Mouse (Mus musculus) neutrophil, adult 5-6 weeks (primary cell): ENCODE data around the gene Iqcd. TPM values are rescaled to one million over a fixed set of nuclear protein-coding genes. Genes with fewer than 3 reads are reported as not detected.

ENCODE experiments used
- ATAC-seq: fragments of 151-379, 151-347 bp; 2 replicates; pipeline ENCODE4 v1.8.0; 2017; ENCODE audit warnings: mild to moderate bottlenecking, moderate TSS enrichment; ENCODE audit not compliant: insufficient number of reproducible peaks, poor library complexity, low FRiP score, severe bottlenecking; ENCODE audit errors: extremely low read depth
- total RNA-seq: library from RNA; stranded (forward); fragments of 200-1000 nt; gene quantifications from 2 replicates; pipeline ENCODE4 v1.2.3, GENCODE M21; 2017

Iqcd gene
- total RNA-seq, 1 experiment from 2014 or later: 0.47 TPM

DNA sequence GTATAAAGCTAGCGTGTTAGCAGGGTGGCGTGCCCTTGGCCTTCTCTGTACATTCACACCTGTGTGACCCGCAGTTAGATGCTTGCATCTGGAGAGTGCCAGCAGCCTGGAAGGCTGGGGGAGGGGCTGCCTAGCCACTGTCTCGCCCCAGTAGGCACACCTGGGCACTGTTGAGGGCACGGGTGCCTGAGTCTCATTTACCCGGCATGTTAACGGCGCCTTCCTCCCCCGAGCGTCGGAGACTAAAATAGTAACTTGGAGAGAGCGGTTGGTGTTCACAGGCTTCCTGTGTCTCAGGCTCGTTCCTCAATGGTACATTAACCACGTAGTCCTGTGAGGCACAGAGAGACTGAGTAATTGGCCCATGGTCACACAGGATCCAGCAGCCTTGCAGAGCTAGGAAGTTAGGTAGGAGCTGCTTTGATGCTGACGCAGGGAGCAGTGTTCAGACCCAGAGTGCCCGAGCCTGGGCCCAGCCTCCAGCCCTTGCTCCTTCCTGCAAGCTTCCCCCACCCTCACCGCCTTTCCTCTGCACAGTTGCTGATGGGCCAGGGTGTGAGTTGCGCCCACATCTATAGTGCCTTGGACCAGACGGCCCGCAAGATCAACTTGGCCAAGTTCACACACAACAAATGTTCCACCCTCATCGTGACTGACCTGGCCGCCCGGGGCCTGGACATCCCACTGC, 32.4 kb downstream of the Iqcd start:
- peak; percentile 42 for ATAC-seq

- ATAC-seq: no peak
Measured at GRCm38 (mm10) chr5:120621846-120622197, 33.0 kb downstream of the Iqcd start.

DNA sequence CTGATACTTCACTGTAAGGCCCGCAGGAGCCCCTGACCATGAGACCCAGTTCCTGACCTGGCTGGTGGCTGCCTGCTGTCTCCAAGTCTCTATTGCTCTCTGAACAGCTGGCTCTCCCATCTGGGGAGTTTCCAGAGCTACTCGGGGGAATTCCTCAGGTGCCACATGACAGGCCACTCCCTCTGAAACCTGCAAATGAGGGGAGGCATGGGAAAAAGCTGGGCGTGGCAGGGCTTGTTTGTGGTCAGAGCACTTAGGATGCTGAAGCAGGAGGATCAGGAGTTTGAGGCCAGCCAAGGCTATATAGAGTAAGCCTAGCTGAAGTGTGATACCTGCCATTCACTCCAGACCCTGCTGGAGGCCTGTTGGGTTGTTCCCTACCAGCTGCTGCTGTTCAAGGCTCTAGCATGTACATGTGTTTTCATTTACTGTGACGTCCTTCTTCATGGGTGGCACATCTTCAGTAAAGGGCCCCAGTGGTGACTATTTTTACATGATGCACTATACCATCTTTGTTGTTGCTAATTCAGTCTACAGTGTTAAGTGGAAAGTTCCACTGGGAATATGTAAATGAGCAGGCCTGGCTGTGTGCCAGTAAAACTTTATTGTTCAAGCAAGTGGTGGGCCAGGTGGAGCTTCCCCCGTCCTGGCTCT, 33.5 kb downstream of the Iqcd start:
- ATAC-seq: peak; percentile 3; the same call in 1 of the 2 replicates

- no peak for ATAC-seq
Measured at GRCm38 (mm10) chr5:120624427-120624826, 35.6 kb downstream of the Iqcd start.

DNA sequence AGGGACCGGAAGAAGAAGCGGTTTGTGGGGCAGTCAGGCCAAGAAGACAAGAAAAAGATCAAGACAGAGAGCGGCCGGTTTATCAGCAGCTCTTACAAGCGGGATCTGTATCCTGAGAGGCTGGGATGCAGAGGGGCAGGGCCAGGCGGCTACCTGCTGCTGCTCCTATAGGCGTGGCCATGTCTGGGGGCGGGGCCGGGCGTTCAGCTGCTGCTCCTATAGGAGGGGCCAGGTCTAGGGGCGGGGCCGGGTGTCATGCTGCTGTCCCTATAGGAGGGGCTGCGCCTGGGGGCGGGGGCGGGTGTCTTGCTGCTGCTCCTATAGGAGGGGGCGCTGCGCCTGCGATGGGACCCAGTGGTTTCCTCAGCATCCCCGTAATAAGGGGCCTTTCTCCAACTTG, 37.6 kb downstream of the Iqcd start:
- ATAC-seq: no peak

DNA sequence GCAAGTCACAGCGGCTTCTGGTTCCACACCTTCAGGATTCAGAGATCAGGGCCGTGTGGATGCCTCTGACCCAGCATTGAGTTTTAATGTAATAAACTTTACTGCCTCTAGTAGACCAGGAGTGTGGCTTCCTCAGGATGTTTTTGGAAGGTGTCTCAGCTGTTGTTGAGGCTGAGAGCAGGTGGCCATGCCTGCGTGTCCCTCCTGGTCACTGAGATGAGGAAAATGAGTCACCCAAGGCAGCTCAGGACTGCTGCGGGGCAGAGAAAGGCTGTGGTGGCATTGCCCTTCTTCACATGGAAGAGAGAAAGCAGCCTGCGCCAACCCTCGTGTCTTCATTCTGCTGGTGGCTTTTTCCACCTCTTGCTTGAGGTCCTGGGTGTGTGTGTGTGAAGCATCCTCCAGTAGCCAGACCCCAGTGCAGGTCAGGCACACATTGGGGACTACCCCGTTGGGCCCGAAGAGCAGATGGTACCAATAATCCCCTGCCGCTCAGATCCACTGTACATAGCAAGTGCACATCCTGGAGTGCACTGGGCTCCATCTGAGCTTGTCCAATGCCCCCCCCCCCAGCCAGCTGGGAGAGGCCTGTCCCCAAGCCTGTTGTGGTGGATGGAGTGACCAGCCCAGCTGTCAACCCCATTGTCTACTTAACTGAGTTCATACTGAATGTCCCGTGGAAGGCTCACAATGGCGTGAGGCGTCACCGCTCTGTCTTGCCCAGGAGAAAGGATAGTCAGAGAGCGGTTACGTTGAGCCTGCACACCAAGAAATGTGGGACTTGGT, 38.9 kb downstream of the Iqcd start:
- ATAC-seq: no peak

DNA sequence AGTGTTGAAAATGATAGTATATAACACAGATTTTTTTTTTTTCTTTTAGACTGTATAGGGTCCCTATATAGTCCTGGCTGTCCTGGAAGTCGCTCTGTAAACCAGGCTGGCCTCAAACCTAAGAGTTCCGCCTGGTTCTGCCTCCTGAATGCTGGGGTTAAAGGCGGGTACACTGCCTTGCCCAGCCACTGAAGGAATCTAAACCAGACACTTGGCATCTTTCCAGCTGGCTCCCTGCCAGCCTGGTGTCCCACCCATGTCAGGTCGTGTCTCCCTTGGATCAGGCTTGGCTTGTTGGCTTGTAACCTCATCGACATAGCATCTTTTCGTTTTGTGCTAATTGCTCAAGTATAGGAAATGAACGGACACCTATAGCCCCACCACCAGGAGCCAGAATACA, 39.8 kb downstream of the Iqcd start:
- no peak for ATAC-seq

DNA sequence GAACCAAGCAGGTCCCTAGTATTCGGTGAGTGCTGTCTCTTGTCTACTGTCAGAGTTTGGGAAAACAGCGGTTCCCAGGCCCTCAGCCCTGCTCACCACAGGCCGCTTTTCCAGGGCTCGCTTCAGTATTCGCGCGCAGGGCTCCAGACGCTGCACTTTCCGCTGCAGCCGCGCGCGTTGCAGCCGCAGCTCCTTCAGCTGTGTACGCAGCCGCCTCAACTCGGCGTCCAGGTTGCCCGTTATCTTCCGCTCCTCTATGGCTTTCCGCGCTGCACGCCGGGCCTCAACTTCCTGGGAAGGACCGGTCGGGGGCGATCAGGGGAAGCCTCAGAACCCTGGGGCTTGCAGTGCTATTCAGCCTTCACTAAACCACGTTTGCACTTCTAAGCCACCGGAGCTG, 42.3 kb downstream of the Iqcd start:
- ATAC-seq: no peak

DNA sequence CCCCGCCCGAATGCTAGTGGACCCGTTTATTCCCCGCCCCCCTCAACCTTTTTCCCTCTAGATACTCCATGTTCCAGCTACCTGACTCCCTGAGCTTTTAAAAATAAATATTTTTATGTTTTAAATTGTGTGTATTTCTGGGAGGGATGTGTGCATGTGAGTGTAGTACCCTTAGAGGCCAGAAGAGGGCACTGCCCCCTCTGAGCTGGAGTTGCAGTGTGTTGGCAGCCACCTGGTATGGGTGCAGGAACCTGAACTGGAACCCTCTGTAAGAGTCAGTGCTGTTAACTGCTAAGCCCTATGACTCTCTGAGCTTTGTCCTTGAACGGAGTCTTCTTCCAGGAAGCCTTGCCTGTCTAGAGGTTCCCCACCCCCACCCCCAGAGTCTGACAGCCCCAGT, 43.1 kb downstream of the Iqcd start:
- no peak for ATAC-seq

DNA sequence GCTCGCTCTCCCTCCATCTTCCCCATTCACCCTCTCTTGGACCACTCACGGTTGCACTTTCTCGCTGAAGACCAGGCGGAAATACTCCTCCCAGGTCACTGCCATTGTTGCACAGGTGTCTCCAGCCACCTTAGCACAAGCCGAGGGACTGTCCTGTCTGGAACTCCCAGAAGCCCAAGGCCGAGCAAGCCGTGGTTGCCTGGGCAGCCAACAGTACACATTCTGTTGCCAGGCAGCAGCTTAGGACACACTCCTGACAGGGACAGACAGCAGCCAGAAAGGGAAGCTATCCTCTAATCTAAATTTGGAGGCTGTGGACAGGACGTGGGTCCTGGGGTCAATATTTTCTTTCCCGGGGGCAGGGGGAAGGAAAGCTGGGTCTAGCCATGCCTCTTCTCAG, 45.3 kb downstream of the Iqcd start, which contains the start of gene Cfap73:
TSS of gene Cfap73 (minus strand) at position 105 of the 400 bp plus-strand sequence.
- no peak for ATAC-seq

GRCm38 (mm10) chr5:120634860-120635259, 46.0 kb downstream of the Iqcd start:
- ATAC-seq: 0 out of 2 replicates have a peak, but pooled peaks have one; percentile 14

GRCm38 (mm10) chr5:120635633-120636032, 46.8 kb downstream of the Iqcd start:
- ATAC-seq: no peak

DNA sequence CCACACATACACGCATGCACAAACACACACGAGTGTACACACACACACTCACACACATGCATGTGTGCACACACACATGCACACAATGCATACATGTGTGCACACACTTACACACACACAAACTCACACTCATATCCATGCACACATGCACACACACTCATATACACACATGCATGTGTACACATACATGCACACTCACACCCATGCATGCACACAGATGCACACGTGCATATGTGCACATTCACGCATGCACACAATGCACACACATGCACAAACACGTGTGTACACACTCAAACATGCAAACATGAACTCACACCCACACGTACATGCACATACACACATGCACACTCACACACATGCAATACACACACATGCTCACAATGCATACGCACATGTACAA, 51.3 kb downstream of the Iqcd start:
- ATAC-seq: no peak

DNA sequence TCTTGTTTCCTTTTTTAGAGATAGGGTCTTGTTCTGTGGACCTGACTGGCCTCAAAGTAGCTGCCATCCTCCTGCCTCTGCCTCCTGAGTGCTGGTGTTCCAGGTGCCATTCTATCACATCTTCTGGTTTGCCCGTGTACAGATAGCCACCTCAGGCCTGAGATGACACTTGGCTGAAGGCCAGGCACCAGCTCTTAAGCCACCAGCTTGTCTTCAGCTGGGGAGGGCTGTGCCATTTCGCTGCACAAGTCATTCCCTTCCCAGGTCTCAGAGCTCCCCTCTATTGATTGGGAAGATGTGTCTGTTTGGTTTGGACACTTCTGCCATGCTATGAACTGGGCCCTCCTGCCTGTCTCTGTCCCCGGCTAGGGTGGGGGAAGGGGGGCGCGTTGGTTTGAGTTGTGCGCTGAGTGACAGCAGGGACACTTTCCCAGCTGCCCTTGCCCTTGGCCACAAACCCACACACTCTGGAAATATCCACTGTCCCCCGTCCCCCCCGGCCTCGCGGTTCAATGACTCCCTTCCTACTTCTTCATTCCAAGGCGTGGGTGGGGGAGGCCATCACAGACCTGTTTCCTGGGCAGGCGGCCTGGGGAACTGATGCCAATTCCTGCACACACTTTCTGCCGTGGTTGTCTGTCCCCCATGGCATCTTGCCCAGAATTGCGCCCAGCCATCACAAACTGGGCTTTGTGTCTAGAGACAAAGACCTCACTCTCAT, 54.7 kb downstream of the Iqcd start:
- no peak for ATAC-seq

GRCm38 (mm10) chr5:120644227-120644626, 55.4 kb downstream of the Iqcd start:
- no peak for ATAC-seq

DNA sequence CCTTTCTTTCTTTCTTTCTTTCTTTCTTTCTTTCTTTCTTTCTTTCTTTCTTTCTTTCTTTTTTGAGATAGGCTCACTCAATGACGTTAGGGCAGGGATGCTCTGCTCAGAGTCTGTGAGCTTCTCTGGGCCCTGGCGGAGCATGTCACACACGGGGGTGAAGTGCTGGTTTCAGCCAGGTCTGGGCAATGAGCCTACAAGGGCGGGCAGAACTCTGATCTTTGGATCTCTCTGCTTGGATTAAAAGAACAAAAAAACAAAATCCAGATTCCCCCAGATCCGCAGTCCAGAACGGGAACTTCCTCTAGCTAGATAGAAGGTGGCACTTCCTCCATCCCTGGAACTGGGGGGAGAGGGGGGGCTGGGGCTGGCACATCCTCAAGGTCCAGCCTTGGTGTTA, 57.0 kb downstream of the Iqcd start:
- no peak for ATAC-seq

DNA sequence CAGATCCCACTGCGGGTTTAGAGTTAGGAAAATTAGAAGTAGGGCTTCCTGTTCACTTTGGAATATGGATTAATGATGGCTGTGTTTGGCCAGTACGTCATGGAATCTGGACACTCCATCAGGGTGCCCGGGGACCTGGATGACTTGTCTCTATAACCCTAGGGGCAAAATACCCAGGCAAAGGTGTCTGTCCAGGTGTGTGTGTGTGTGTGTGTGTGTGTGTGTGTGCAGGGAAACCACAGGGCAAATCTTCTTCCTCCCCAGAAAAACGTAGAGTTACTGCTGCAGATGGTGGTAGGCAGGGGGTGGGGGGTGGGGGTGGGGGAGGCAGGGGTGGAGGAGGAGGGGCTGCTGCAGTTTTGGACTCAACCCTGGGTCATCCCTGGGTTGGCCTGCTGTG, 58.5 kb downstream of the Iqcd start:
- no peak for ATAC-seq

GRCm38 (mm10) chr5:120647814-120648491, 59.1 kb downstream of the Iqcd start:
- no peak for ATAC-seq
